Mouse (Mus musculus): ENCODE results near the gene Ehhadh. TPM values are rescaled to one million over a fixed set of nuclear protein-coding genes. Genes with fewer than 3 reads are reported as not detected.

Ehhadh gene
- total and polyA plus RNA-seq, 3 experiments = 0.93 to 2.9 (median 1.1) TPM

DNA sequence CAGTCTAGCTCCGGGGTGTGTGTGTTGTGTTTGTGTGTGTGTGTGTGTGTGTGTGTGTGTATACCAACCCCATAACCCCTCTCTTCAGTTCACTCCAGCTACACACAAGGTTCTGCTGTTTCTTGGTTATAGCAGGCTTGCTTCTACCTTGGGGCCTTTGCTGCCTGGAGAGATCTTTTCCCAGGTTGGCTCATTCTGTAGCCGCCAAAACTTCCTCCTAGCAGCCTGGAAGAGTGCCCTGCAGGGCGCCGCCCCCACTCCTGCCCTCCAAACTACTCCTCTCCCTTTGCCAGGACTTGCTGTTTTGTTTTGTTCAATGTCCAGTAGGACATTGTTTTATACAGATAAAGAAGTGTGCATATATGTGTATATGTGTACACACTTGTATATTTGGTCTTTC is 40.0 kb upstream of the Ehhadh start:
- no peak for TF ChIP-seq CTCF (conservative IDR thresholded peaks at IDR 0.05 in 1 of 2, IDR thresholded peaks at IDR 0.05 in 1 of 2; ENCODE audit: low read depth in 2 of 2, low read length in 2 of 2)
- no peak for TF ChIP-seq MYC (IDR thresholded peaks at IDR 0.05; ENCODE audit: low read depth, low read length)
- dilution Hi-C loops (cut with MboI; ENCODE audit: extremely low pct_ligation_motif_present, extremely low pct_unique_long_range_greater_than_20kb, low sequenced_read_pairs) = no loop called here

DNA sequence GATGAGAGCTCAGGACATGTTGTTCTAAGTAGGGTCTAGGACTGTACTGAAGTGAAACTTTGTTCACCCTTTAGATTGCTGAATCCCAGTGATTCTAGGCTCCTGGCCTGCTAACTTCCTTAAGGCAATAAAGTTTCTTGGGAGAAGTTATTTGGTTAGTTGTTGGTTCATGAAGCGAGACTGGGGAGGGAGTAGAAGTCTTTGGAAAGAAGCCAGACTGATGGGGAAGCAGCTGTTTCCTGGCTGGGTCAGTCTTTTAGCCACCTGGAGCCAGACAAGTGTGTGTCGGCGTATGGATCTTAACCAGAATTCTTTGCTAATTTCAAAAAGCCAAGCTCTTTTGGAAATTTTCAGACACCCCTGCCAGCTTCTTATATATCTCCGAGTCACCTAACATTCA is 39.5 kb upstream of the Ehhadh start:
- no peak for DNase-seq (ENCODE audit: extremely low read depth)
- Histone ChIP-seq H3K4me1 (ENCODE audit: control insufficient read depth in 1 of 2, insufficient read depth in 2 of 2) (peaks cover 3 to 9% of the 10 kb centered on the region in 2 experiments; a peak in 3 of 4 replicates), H3K9me3 (replicated peaks; ENCODE audit: low read length) (no peaks in the 10 kb centered on the region), H3K4me3 (replicated peaks in 1 of 3; ENCODE audit: low read depth in 2 of 3, low read length in 2 of 3, poor library complexity in 1 of 3) (no peak overlapping the region), H3K36me3 (replicated peaks in 1 of 2; ENCODE audit: control insufficient read depth in 1 of 2, insufficient read depth in 1 of 2, low read length in 1 of 2) (no peaks in the 10 kb centered on the region), H3K4me2 (ENCODE audit: insufficient read depth, low read depth, poor library complexity, severe bottlenecking) (no peak overlapping the region), H3K9ac (ENCODE audit: insufficient read depth, low read depth) (no peak overlapping the region), H3K79me2 (replicated peaks; ENCODE audit: control insufficient read depth, extremely low read depth, insufficient read depth, poor library complexity, severe bottlenecking) (no peaks in the 10 kb centered on the region), H3K27ac (ENCODE audit: insufficient read depth, low read depth) (no peak overlapping the region), H3K27me3 (replicated peaks) (no peaks in the 10 kb centered on the region)
- dilution Hi-C loops (cut with MboI; ENCODE audit: extremely low pct_ligation_motif_present, extremely low pct_unique_long_range_greater_than_20kb, low sequenced_read_pairs) (no loop called here), in situ Hi-C loops (cut with MboI; ENCODE audit: low pct_ligation_motif_present, low pct_unique_long_range_greater_than_20kb, low sequenced_read_pairs) (loop anchor here (25.0 kb wide), 1 partner anchor 185 kb away; the partner anchor contains the start of gene Senp2)
- TF ChIP-seq USF2 (conservative IDR thresholded peaks at IDR 0.05; ENCODE audit: low read depth, low read length) = no peak
- TF ChIP-seq MYC (IDR thresholded peaks at IDR 0.05; ENCODE audit: low read depth, low read length) = no peak
- TF ChIP-seq TCF12 (IDR thresholded peaks at IDR 0.05; ENCODE audit: low read depth, low read length) = no peak
- no peak for TF ChIP-seq EP300 (IDR thresholded peaks at IDR 0.05; ENCODE audit: low read length)
- TF ChIP-seq BHLHE40 (IDR thresholded peaks at IDR 0.05; ENCODE audit: low read depth, low read length) = no peak
- TF ChIP-seq RCOR1 (conservative IDR thresholded peaks at IDR 0.05; ENCODE audit: low read depth, low read length) = no peak
- TF ChIP-seq IRF4 (IDR thresholded peaks at IDR 0.05; ENCODE audit: low read depth, low read length) = no peak
- TF ChIP-seq MAZ (IDR thresholded peaks at IDR 0.05; ENCODE audit: low read depth, low read length) = no peak
- no peak for TF ChIP-seq SIN3A (IDR thresholded peaks at IDR 0.05; ENCODE audit: low read length)

More for the DNA sequence above, 40.0 kb upstream of the Ehhadh start:
- Histone ChIP-seq H3K4me2 (ENCODE audit: insufficient read depth, low read depth, poor library complexity, severe bottlenecking) (no peak overlapping the region), H3K36me3 (replicated peaks in 1 of 2; ENCODE audit: control insufficient read depth in 1 of 2, insufficient read depth in 1 of 2, low read length in 1 of 2) (no peaks in the 10 kb centered on the region), H3K27me3 (replicated peaks) (no peaks in the 10 kb centered on the region), H3K9ac (ENCODE audit: insufficient read depth, low read depth) (no peak overlapping the region), H3K4me1 (ENCODE audit: control insufficient read depth in 1 of 2, insufficient read depth in 2 of 2) (peaks cover 3 to 9% of the 10 kb centered on the region in 2 experiments; a peak in 3 of 4 replicates), H3K27ac (ENCODE audit: insufficient read depth, low read depth) (no peak overlapping the region), H3K79me2 (replicated peaks; ENCODE audit: control insufficient read depth, extremely low read depth, insufficient read depth, poor library complexity, severe bottlenecking) (no peaks in the 10 kb centered on the region), H3K9me3 (replicated peaks; ENCODE audit: low read length) (no peaks in the 10 kb centered on the region), H3K4me3 (replicated peaks in 1 of 3; ENCODE audit: low read depth in 2 of 3, low read length in 2 of 3, poor library complexity in 1 of 3) (no peak overlapping the region)
- no peak for DNase-seq (ENCODE audit: extremely low read depth)
- in situ Hi-C loops (cut with MboI; ENCODE audit: low pct_ligation_motif_present, low pct_unique_long_range_greater_than_20kb, low sequenced_read_pairs) = loop anchor here (25.0 kb wide), 1 partner anchor 185 kb away; the partner anchor contains the start of gene Senp2

DNA sequence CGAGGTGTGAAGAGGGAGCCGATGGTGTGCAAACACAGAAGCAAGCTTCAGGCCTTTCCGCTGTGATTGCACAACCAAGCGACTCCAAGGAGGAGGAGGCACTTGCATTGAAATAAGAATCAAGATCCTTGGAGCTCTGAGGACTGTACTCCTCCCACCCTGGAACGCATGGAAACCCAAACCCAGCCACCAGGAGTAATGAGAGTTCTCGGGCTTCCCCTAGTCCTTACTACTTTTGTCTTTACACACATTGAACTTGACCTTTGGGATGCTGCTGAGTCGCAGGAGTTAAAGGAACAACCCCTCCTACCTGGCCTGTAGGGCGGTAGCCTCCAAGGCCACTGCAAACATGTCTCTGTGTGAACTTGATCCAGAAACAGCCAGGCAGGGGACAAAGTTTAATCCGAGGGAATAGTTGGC is 38.0 kb upstream of the Ehhadh start:
- Histone ChIP-seq H3K27ac (ENCODE audit: insufficient read depth, low read depth) (no peak overlapping the region), H3K9ac (ENCODE audit: insufficient read depth, low read depth) (no peak overlapping the region), H3K9me3 (replicated peaks; ENCODE audit: low read length) (no peaks in the 10 kb centered on the region), H3K4me3 (replicated peaks in 1 of 3; ENCODE audit: low read depth in 2 of 3, low read length in 2 of 3, poor library complexity in 1 of 3) (no peak overlapping the region), H3K79me2 (replicated peaks; ENCODE audit: control insufficient read depth, extremely low read depth, insufficient read depth, poor library complexity, severe bottlenecking) (no peaks in the 10 kb centered on the region), H3K36me3 (replicated peaks in 1 of 2; ENCODE audit: control insufficient read depth in 1 of 2, insufficient read depth in 1 of 2, low read length in 1 of 2) (no peaks in the 10 kb centered on the region), H3K4me2 (ENCODE audit: insufficient read depth, low read depth, poor library complexity, severe bottlenecking) (no peak overlapping the region), H3K27me3 (replicated peaks) (no peaks in the 10 kb centered on the region), H3K4me1 (ENCODE audit: control insufficient read depth in 1 of 2, insufficient read depth in 2 of 2) (peaks cover 3 to 11% of the 10 kb centered on the region in 2 experiments; a peak in 3 of 4 replicates)
- in situ Hi-C loops (cut with MboI; ENCODE audit: low pct_ligation_motif_present, low pct_unique_long_range_greater_than_20kb, low sequenced_read_pairs) = loop anchor here (25.0 kb wide), 1 partner anchor 187 kb away; the partner anchor contains the start of gene Senp2
- dilution Hi-C loops (cut with MboI; ENCODE audit: extremely low pct_ligation_motif_present, extremely low pct_unique_long_range_greater_than_20kb, low sequenced_read_pairs) = no loop called here
- TF ChIP-seq JUN (IDR thresholded peaks at IDR 0.05; ENCODE audit: insufficient read depth, low read depth, low read length) (no peak), USF1 (IDR thresholded peaks at IDR 0.05; ENCODE audit: low read depth, low read length) (no peak), BHLHE40 (IDR thresholded peaks at IDR 0.05; ENCODE audit: low read depth, low read length) (no peak), EP300 (IDR thresholded peaks at IDR 0.05; ENCODE audit: low read length) (no peak), UBTF (IDR thresholded peaks at IDR 0.05; ENCODE audit: low read depth, low read length) (no peak), TCF12 (IDR thresholded peaks at IDR 0.05; ENCODE audit: low read depth, low read length) (no peak), MAFK (IDR thresholded peaks at IDR 0.05; ENCODE audit: insufficient replicate concordance, low read length) (no peak), NRF1 (IDR thresholded peaks at IDR 0.05; ENCODE audit: low read depth, low read length) (no peak), KAT2A (IDR thresholded peaks at IDR 0.05; ENCODE audit: insufficient replicate concordance, low read length) (no peak), IRF4 (IDR thresholded peaks at IDR 0.05; ENCODE audit: low read depth, low read length) (no peak), SIN3A (IDR thresholded peaks at IDR 0.05; ENCODE audit: low read length) (no peak), SMC3 (IDR thresholded peaks at IDR 0.05; ENCODE audit: low read depth, low read length) (no peak), CHD2 (IDR thresholded peaks at IDR 0.05; ENCODE audit: low read length) (no peak), PAX5 (IDR thresholded peaks at IDR 0.05; ENCODE audit: low read length) (no peak)
- DNase-seq (ENCODE audit: extremely low read depth) = no peak
